Mouse (Mus musculus) heart, embryonic 16.5 days (tissue): ENCODE measurements at regions not wholly inside any gene's neighbourhood (a gene's known extent, or its start where the extent isn't known, plus 50 kb on each side); places are given as distances from the start of the nearest gene placed in this dataset.

Source experiments
- ATAC-seq: fragments of 200-750 bp; cut with Nextera tagmentation; replicated peaks from 2 replicates; pipeline ENCODE4 v1.8.0; 2017; ENCODE audit warnings: moderate number of reproducible peaks; ENCODE audit not compliant: insufficient read depth, low FRiP score; ENCODE audit errors: extremely low read depth
- H3K27ac ChIP-seq: fragments of 300-500 bp; sonication (generic); 2 replicates; pipeline ENCODE4 v1.5.1; 2014; ENCODE audit warnings: mild to moderate bottlenecking, low read length, control low read depth, moderate library complexity
- H3K27me3 ChIP-seq: fragments of 300-500 bp; sonication (generic); 2 replicates; pipeline ENCODE4 v1.6.1; 2014; ENCODE audit warnings: low read length, mixed read lengths; ENCODE audit not compliant: control insufficient read depth, insufficient read depth
- H3K36me3 ChIP-seq: fragments of 300-500 bp; sonication (generic); 2 replicates; pipeline ENCODE4 v1.6.1; 2014; ENCODE audit not compliant: control insufficient read depth, insufficient read depth
- H3K4me1 ChIP-seq: fragments of 300-500 bp; sonication (generic); 2 replicates; pipeline ENCODE4 v1.6.1; 2014; ENCODE audit warnings: low read length, mixed read lengths; ENCODE audit not compliant: control insufficient read depth, insufficient read depth
- H3K4me2 ChIP-seq: fragments of 300-500 bp; sonication (generic); 2 replicates; pipeline ENCODE4 v1.6.1; 2014; ENCODE audit warnings: low read depth, mild to moderate bottlenecking, control low read depth, low read length
- H3K4me3 ChIP-seq: fragments of 300-500 bp; sonication (generic); 2 replicates; pipeline ENCODE4 v1.5.1; 2014; ENCODE audit warnings: mild to moderate bottlenecking, control low read depth, low read length
- H3K9ac ChIP-seq: fragments of 300-500 bp; sonication (generic); 2 replicates; pipeline ENCODE4 v1.6.1; 2014; ENCODE audit warnings: low read length, control low read depth
- H3K9me3 ChIP-seq: fragments of 300-500 bp; sonication (generic); replicated peaks from 2 replicates; pipeline ENCODE4 v1.6.1; 2016; ENCODE audit warnings: low read length; ENCODE audit not compliant: control insufficient read depth
- WGBS: fragments of 180-500 bp; shearing (Covaris S2); extraction: QIAGEN DNeasy Blood & Tissue Kit; methylation state at CpG from one replicate; pipeline ENCODE4 v1.1.7; 2014; 5-methylcytosine and 5-hydroxymethylcytosine counted together

DNA sequence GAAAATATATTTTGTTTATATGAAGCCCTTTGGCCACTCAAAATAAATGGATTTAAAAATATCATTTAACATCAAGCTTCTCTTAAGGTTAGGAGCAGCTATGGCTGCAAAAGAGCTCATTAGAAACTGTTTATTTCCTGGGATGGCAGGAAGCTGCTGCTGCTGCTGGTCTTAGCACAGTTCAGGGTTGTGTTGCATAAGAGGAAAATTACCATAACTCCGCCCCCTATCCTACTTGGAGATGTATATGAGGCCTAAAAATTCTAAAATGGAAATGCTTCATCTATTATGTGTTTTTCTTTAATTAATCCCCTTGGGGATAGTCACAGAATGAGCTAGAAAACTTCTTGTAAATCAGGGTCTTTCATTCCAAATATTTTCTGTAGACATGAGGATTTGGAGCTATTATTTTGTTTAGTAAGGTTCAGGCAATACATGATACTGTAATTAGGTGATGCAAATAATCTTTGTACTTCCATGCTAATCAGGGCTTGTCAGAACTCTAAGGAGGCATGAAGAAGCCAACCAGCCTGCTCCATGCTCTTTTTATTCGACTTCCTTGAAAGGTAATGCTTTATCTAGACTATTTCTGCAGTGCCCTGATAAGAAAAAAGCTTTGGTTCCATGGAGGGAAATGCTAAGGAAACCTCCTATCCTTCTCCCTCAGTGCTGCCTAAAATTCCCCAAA, 85.6 kb upstream of the Abcb5 start:
- ATAC-seq = no peak
- H3K9ac ChIP-seq = no peak overlapping the region
- H3K27ac ChIP-seq = no peak overlapping the region
- no peak overlapping the region for H3K4me3 ChIP-seq
- H3K9me3 ChIP-seq = no peaks in the 10 kb centered on the region
- WGBS = 25% methylated on average over 2 of the region's 2 CpGs
- no peaks in the 10 kb centered on the region for H3K36me3 ChIP-seq
- no peaks in the 10 kb centered on the region for H3K4me1 ChIP-seq
- no peak overlapping the region for H3K4me2 ChIP-seq
- no peaks in the 10 kb centered on the region for H3K27me3 ChIP-seq

DNA sequence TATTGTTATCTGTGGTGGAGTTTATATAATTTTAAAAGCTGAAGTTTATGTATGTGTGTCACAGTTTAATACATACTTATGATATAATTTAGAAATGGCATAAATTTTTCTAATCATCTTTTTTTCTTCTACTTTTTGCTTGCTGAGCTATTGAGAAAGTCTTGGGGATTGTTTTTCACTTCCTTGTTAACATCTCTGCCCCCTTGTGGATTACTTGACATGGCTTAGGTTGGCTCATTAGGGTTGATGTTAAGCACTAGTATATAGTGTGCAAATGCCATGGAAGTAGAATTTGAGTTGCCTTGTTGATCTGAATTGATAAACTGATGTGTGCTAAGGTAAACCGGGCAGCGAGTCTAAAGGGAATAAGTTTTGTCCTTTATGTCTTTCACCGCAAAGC, 72.1 kb upstream of the Abcb5 start:
- no peak overlapping the region for H3K9ac ChIP-seq
- no peak for ATAC-seq
- H3K36me3 ChIP-seq = no peaks in the 10 kb centered on the region
- no peaks in the 10 kb centered on the region for H3K9me3 ChIP-seq
- H3K4me1 ChIP-seq = no peaks in the 10 kb centered on the region
- H3K4me2 ChIP-seq = no peak overlapping the region
- WGBS = 92% methylated on average over 3 of the region's 3 CpGs
- no peak overlapping the region for H3K27ac ChIP-seq
- no peak overlapping the region for H3K4me3 ChIP-seq
- H3K27me3 ChIP-seq = no peaks in the 10 kb centered on the region

DNA sequence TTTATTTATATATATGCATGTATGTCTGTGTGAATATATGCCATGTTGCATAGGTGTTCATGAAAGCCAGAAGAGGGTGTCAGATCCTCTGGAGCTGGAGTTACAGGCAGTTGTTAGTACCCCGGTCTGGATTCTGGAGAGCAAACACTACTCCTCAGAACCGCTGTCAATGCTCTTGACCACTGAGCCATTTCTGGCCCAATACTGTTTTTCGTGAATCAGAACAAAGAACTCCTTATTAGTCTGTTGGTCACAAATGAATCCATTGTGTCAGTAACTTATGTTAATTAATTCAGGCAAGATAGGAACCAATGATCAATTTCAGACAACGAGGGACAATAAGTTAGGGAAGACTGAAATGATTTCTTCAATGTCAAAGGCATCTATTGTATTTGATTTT, 68.6 kb upstream of the Abcb5 start:
- H3K9ac ChIP-seq = no peak overlapping the region
- H3K4me3 ChIP-seq = no peak overlapping the region
- H3K4me2 ChIP-seq = no peak overlapping the region
- WGBS = 87% methylated on average over 4 of the region's 4 CpGs
- no peaks in the 10 kb centered on the region for H3K4me1 ChIP-seq
- H3K27me3 ChIP-seq = no peaks in the 10 kb centered on the region
- no peaks in the 10 kb centered on the region for H3K36me3 ChIP-seq
- ATAC-seq = no peak
- H3K27ac ChIP-seq = no peak overlapping the region
- no peaks in the 10 kb centered on the region for H3K9me3 ChIP-seq

DNA sequence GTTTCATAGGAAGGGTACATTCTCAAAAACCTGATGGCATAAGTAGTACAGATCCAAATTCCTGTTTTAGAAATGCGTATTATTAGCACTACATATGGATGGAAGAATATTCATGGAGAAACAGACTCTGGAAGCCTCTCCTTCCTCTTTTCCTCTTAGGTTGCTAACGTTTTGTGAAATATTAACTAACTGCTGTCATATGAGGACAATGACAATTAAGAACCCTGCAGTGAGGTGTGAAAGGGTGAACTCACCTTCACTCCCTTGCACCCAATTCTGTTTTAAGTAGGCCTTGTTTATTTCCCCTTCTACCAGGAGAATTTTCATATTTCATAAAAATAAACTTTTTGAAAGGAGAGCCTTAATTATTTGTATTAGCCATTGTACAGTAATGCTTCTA, 62.5 kb upstream of the Abcb5 start:
- no peak overlapping the region for H3K4me3 ChIP-seq
- H3K27me3 ChIP-seq = no peaks in the 10 kb centered on the region
- 80% methylated on average over 2 of the region's 2 CpGs for WGBS
- no peak overlapping the region for H3K9ac ChIP-seq
- H3K36me3 ChIP-seq = no peaks in the 10 kb centered on the region
- H3K4me1 ChIP-seq = no peaks in the 10 kb centered on the region; the same call in 1 of the 2 replicates
- no peak overlapping the region for H3K4me2 ChIP-seq
- no peak for ATAC-seq
- no peaks in the 10 kb centered on the region for H3K9me3 ChIP-seq
- no peak overlapping the region for H3K27ac ChIP-seq

DNA sequence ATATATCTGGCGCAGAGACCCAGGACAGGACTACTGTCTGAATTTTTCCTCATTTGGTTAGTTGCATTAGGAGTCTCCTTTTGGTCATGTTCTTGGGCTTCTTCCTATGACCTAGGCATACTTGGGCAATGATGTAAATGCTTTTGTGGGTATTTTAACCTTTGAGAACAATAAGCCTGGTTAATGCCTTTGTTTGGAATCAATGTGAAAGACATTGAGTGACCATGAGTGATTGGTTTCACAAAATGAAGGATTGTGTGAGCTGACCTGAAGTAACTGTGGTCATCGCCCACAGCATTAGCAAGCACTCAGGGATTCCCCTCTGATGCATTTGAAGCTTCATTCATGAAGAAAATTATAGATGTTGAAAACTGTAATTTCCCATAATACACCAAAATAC, 61.9 kb upstream of the Abcb5 start:
- no peak for ATAC-seq
- 84% methylated on average over 2 of the region's 2 CpGs for WGBS
- Histone ChIP-seq H3K27me3 (no peaks in the 10 kb centered on the region), H3K9me3 (no peaks in the 10 kb centered on the region), H3K4me2 (no peak overlapping the region), H3K4me3 (no peak overlapping the region), H3K36me3 (no peaks in the 10 kb centered on the region), H3K4me1 (no peaks in the 10 kb centered on the region; the same call in 1 of the 2 replicates), H3K27ac (no peak overlapping the region), H3K9ac (no peak overlapping the region)

DNA sequence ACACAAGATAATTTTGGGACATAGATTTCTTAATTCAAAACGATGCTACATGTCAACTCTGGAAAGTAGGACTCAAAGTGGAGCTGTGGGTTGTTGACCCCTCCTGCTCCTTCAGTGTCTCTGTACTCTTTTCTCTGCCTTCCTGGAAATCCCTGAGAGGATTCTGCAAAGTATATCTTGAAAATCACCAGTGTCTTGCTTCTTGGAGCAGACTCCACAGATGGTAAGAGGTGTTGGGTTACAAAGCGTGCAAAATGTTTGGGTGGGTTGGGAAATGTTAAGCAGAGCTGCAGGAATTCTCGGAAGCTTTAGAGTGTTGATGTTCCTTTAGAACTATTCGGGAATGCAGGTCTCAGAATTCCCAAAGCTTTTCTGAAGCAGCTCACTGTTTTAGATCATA, 61.5 kb upstream of the Abcb5 start:
- no peak overlapping the region for H3K27ac ChIP-seq
- no peaks in the 10 kb centered on the region for H3K9me3 ChIP-seq
- ATAC-seq = no peak
- no peaks in the 10 kb centered on the region for H3K36me3 ChIP-seq
- no peak overlapping the region for H3K9ac ChIP-seq
- H3K4me2 ChIP-seq = no peak overlapping the region
- 56% methylated on average over 4 of the region's 4 CpGs for WGBS
- H3K4me3 ChIP-seq = no peak overlapping the region
- H3K4me1 ChIP-seq = no peaks in the 10 kb centered on the region; the same call in 1 of the 2 replicates
- no peaks in the 10 kb centered on the region for H3K27me3 ChIP-seq

DNA sequence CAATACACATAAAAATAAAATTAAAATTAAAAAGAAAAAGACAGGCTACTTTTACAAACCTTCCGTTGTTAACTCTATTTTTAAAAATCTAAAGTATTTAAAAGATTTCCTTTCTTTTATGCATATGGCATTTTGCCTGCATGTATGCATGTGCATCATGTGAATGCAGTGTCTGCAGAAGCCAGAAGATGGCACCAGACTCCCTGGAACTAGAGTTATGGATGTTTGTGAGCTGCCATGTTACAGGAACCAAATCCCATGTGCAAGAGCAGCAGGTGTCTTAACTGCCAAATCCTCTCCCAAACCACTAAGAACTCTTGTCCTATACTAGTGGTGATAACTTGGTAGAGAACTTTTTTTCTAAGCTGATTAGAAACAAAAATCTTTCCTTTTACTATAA, 60.1 kb upstream of the Abcb5 start:
- WGBS = 49% methylated on average over 1 of the region's 1 CpGs
- H3K27me3 ChIP-seq = no peaks in the 10 kb centered on the region
- no peak for ATAC-seq
- no peaks in the 10 kb centered on the region; the same call in 1 of the 2 replicates for H3K4me1 ChIP-seq
- H3K4me3 ChIP-seq = no peak overlapping the region
- H3K9me3 ChIP-seq = no peaks in the 10 kb centered on the region
- H3K27ac ChIP-seq = no peak overlapping the region
- no peaks in the 10 kb centered on the region for H3K36me3 ChIP-seq
- no peak overlapping the region for H3K9ac ChIP-seq
- H3K4me2 ChIP-seq = no peak overlapping the region

DNA sequence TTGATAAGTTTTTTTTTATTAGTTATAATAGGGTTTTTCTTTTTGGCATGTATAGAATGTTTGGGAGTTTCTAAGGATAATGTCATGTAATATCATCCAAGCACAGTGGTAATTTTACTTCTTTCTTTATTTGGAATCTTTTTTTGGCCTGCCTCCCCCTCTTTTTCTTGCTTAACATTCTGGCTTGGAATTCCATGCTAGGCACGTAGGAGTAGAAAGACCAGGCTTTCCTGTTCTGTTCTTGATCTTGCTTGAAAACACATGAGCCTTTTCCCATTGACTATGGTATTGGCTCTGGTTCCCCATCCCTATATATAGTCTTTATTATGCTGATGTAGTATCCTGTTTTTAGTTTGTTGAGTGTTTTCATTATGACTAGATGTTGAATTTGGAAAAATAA, 57.8 kb upstream of the Abcb5 start:
- H3K4me1 ChIP-seq = no peaks in the 10 kb centered on the region; the same call in 1 of the 2 replicates
- no peak overlapping the region for H3K9ac ChIP-seq
- H3K27ac ChIP-seq = no peak overlapping the region
- no peak for ATAC-seq
- no peaks in the 10 kb centered on the region for H3K27me3 ChIP-seq
- H3K4me3 ChIP-seq = no peak overlapping the region
- no peaks in the 10 kb centered on the region for H3K9me3 ChIP-seq
- H3K4me2 ChIP-seq = no peak overlapping the region
- H3K36me3 ChIP-seq = no peaks in the 10 kb centered on the region
- WGBS = 42% methylated on average over 1 of the region's 1 CpGs
